Mouse (Mus musculus): ENCODE measurements around the gene Pld2. TPM values are rescaled to one million over a fixed set of nuclear protein-coding genes. Genes with fewer than 3 reads are reported as not detected.
"Not testable (repeated sequence)": the region's sequence is repeated elsewhere in the genome, so short reads cannot be mapped to it uniquely, and the experiment has no call there.

The Pld2 gene
- polyA plus RNA-seq, 1 experiment from 2014 or later: 10.8 TPM

GRCm38 (mm10) chr11:70524782-70525181, 15.1 kb upstream of the Pld2 start:
- H3K36me3 ChIP-seq (ENCODE audit: insufficient read depth, low read length): no peaks in the 10 kb centered on the region; the same call in none of the 2 replicates
- peaks cover 4% of the 10 kb centered on the region; the same call in 1 of the 2 replicates for H3K4me1 ChIP-seq (ENCODE audit: insufficient read depth, low read depth, low read length)
- H3K9ac ChIP-seq (replicated peaks; ENCODE audit: low read depth): no peak overlapping the region
- H3K27ac ChIP-seq (ENCODE audit: low read length): no peak overlapping the region
- H3K4me2 ChIP-seq (replicated peaks; ENCODE audit: low read depth, low read length): peak overlapping the region; percentile 45
- no peak for DNase-seq (ENCODE audit: low spot score)
- H3K27me3 ChIP-seq (replicated peaks; ENCODE audit: insufficient read depth, low read length): no peaks in the 10 kb centered on the region
- ATAC-seq: no peak; the same call in 1 of the 2 replicates
- peak overlapping the region; percentile 75 for H3K4me3 ChIP-seq (ENCODE audit: low read depth, low read length)
- TF ChIP-seq EP300 (IDR thresholded peaks at IDR 0.05) (no peak), CTCF (IDR thresholded peaks at IDR 0.05) (no peak)
- WGBS: 7% methylated on average over 8 of the region's 8 CpGs
- H3K9me3 ChIP-seq (ENCODE audit: low read length): no peaks in the 10 kb centered on the region

DNA sequence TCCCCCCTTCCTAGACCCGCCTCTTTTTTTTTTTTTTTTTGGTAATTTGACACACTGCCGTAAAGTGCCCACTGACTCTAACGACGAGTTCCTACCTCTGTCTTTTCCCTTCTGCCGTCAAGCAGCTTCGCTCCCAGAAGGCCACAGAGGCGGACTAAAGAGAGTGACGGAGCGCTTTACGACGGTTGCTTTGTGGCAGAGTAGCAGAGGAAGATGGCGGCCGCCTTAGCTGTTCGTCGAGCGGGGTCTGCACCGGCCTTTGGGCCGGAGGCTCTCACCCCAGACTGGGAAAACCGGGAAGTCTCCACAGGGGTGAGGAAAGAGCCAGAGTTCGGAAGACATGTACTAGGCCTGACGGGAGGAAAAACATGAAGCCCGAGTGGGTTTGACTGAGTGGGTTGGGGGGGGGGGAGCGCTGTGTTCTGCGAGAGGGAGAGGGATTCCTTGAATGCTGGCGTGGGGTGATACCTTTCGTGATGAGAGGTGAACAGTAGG, 14.6 kb upstream of the Pld2 start, which contains the start of gene Psmb6:
TSS of gene Psmb6 (plus strand) at position 184 of the 495 bp plus-strand sequence.
- H3K36me3 ChIP-seq (ENCODE audit: insufficient read depth, low read length): no peaks in the 10 kb centered on the region; the same call in none of the 2 replicates
- H3K27me3 ChIP-seq (replicated peaks; ENCODE audit: insufficient read depth, low read length): no peaks in the 10 kb centered on the region
- ATAC-seq: peak; percentile 97
- TF ChIP-seq EP300 (IDR thresholded peaks at IDR 0.05) (0 out of 2 replicates have a peak, but pooled peaks have one; percentile 54), CTCF (IDR thresholded peaks at IDR 0.05) (no peak)
- under 1% methylated on average over 26 of the region's 26 CpGs for WGBS
- peak; percentile 100 for DNase-seq (ENCODE audit: low spot score)
- H3K9ac ChIP-seq (replicated peaks; ENCODE audit: low read depth): peak within 1 kb of the TSS; percentile 51
- H3K27ac ChIP-seq (ENCODE audit: low read length): peak within 1 kb of the TSS; percentile 26; the same call in 1 of the 2 replicates
- no peaks in the 10 kb centered on the region for H3K9me3 ChIP-seq (ENCODE audit: low read length)
- H3K4me1 ChIP-seq (ENCODE audit: insufficient read depth, low read depth, low read length): peaks cover 2% of the 10 kb centered on the region; the same call in 1 of the 2 replicates
- H3K4me3 ChIP-seq (ENCODE audit: low read depth, low read length): peak within 1 kb of the TSS; percentile 75
- peak within 1 kb of the TSS; percentile 73 for H3K4me2 ChIP-seq (replicated peaks; ENCODE audit: low read depth, low read length)

DNA sequence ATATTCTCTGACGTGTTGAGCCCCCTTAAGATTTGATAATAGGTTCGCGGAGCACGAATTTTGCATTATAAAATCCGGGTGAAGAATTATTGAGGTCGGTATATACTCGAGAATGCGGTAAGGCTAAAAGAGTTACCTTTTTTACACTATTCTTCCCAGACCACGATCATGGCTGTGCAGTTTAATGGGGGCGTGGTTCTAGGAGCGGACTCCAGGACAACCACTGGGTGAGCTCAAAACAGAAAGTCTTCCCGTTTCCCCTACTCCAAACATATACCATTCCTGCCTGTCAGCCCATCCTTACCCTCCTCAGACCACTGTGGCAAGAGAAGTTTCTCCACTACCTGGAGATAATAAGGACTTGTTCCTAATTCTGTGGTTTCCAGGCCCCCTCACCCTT, 14.1 kb upstream of the Pld2 start:
- Histone ChIP-seq H3K4me1 (ENCODE audit: insufficient read depth, low read depth, low read length) (no peaks in the 10 kb centered on the region; the same call in 1 of the 2 replicates), H3K9me3 (ENCODE audit: low read length) (no peaks in the 10 kb centered on the region), H3K4me2 (replicated peaks; ENCODE audit: low read depth, low read length) (peak overlapping the region; percentile 73), H3K9ac (replicated peaks; ENCODE audit: low read depth) (peak overlapping the region; percentile 51), H3K36me3 (ENCODE audit: insufficient read depth, low read length) (no peaks in the 10 kb centered on the region; the same call in none of the 2 replicates), H3K27me3 (replicated peaks; ENCODE audit: insufficient read depth, low read length) (no peaks in the 10 kb centered on the region), H3K27ac (ENCODE audit: low read length) (no peak overlapping the region), H3K4me3 (ENCODE audit: low read depth, low read length) (peak overlapping the region; percentile 75)
- DNase-seq (ENCODE audit: low spot score) (peak; percentile 32), ATAC-seq (peak; percentile 30)
- TF ChIP-seq CTCF (IDR thresholded peaks at IDR 0.05) (no peak), EP300 (IDR thresholded peaks at IDR 0.05) (no peak)
- WGBS: 3% methylated on average over 12 of the region's 12 CpGs

DNA sequence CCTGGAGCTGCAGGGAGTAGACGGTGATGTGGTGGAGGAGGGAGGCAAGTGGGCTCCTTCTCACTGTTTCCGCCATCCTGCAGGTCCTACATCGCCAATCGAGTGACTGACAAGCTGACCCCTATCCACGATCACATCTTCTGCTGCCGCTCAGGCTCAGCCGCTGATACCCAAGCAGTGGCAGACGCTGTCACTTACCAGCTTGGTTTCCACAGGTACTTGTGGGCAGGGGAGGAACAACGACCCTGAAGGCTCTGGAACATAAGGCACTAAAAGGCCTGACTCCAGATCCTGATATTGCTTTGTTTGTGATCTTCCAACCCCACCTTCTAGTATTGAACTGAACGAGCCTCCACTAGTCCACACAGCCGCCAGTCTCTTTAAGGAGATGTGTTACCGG, 13.7 kb upstream of the Pld2 start:
- H3K9ac ChIP-seq (replicated peaks; ENCODE audit: low read depth): no peak overlapping the region

GRCm38 (mm10) chr11:70528610-70529009, 11.3 kb upstream of the Pld2 start:
- Histone ChIP-seq H3K27ac (ENCODE audit: low read length) (no peak overlapping the region), H3K9me3 (ENCODE audit: low read length) (no peaks in the 10 kb centered on the region), H3K36me3 (ENCODE audit: insufficient read depth, low read length) (no peaks in the 10 kb centered on the region; the same call in none of the 2 replicates), H3K27me3 (replicated peaks; ENCODE audit: insufficient read depth, low read length) (no peaks in the 10 kb centered on the region), H3K4me1 (ENCODE audit: insufficient read depth, low read depth, low read length) (no peaks in the 10 kb centered on the region; the same call in 1 of the 2 replicates), H3K4me3 (ENCODE audit: low read depth, low read length) (no peak overlapping the region), H3K4me2 (replicated peaks; ENCODE audit: low read depth, low read length) (no peak overlapping the region), H3K9ac (replicated peaks; ENCODE audit: low read depth) (no peak overlapping the region)
- 78% methylated on average over 7 of the region's 7 CpGs for WGBS
- no peak for DNase-seq (ENCODE audit: low spot score)
- no peak for ATAC-seq
- TF ChIP-seq CTCF (IDR thresholded peaks at IDR 0.05): no peak
- TF ChIP-seq EP300 (IDR thresholded peaks at IDR 0.05): no peak

More for the DNA sequence above, 13.7 kb upstream of the Pld2 start:
- DNase-seq (ENCODE audit: low spot score) (no peak), ATAC-seq (no peak)
- Histone ChIP-seq H3K4me2 (replicated peaks; ENCODE audit: low read depth, low read length) (peak overlapping the region; percentile 73; the same call in 1 of the 2 replicates), H3K9me3 (ENCODE audit: low read length) (no peaks in the 10 kb centered on the region), H3K4me3 (ENCODE audit: low read depth, low read length) (peak overlapping the region; percentile 75; the same call in 1 of the 2 replicates), H3K27ac (ENCODE audit: low read length) (no peak overlapping the region), H3K4me1 (ENCODE audit: insufficient read depth, low read depth, low read length) (no peaks in the 10 kb centered on the region; the same call in 1 of the 2 replicates), H3K27me3 (replicated peaks; ENCODE audit: insufficient read depth, low read length) (no peaks in the 10 kb centered on the region), H3K36me3 (ENCODE audit: insufficient read depth, low read length) (no peaks in the 10 kb centered on the region; the same call in none of the 2 replicates)
- WGBS: 84% methylated on average over 12 of the region's 12 CpGs
- no peak for TF ChIP-seq CTCF (IDR thresholded peaks at IDR 0.05)
- no peak for TF ChIP-seq EP300 (IDR thresholded peaks at IDR 0.05)

- not testable (repeated sequence) for ATAC-seq
- peak; percentile 16; the same call in 1 of the 2 replicates for TF ChIP-seq CTCF (IDR thresholded peaks at IDR 0.05)
- WGBS: 56% methylated on average over 2 of the region's 2 CpGs
These were observed 8.8 kb upstream of the Pld2 start for GRCm38 (mm10) chr11:70531065-70531464.

More at GRCm38 (mm10) chr11:70531065-70531464, 8.8 kb upstream of the Pld2 start:
- H3K4me2 ChIP-seq (replicated peaks; ENCODE audit: low read depth, low read length); H3K27me3 ChIP-seq (replicated peaks; ENCODE audit: insufficient read depth, low read length); H3K36me3 ChIP-seq (ENCODE audit: insufficient read depth, low read length); DNase-seq (ENCODE audit: low spot score); H3K9me3 ChIP-seq (ENCODE audit: low read length); H3K9ac ChIP-seq (replicated peaks; ENCODE audit: low read depth); H3K4me3 ChIP-seq (ENCODE audit: low read depth, low read length); H3K4me1 ChIP-seq (ENCODE audit: insufficient read depth, low read depth, low read length); H3K27ac ChIP-seq (ENCODE audit: low read length): not testable (repeated sequence)
